Mouse (Mus musculus): Measurements from ENCODE around the gene Ltb4r1. TPM values are rescaled to one million over a fixed set of nuclear protein-coding genes. Genes with fewer than 3 reads are reported as not detected.

Gene Ltb4r1
- 1.4 TPM for polyA plus RNA-seq (2017; shearing (Covaris generic))

DNA sequence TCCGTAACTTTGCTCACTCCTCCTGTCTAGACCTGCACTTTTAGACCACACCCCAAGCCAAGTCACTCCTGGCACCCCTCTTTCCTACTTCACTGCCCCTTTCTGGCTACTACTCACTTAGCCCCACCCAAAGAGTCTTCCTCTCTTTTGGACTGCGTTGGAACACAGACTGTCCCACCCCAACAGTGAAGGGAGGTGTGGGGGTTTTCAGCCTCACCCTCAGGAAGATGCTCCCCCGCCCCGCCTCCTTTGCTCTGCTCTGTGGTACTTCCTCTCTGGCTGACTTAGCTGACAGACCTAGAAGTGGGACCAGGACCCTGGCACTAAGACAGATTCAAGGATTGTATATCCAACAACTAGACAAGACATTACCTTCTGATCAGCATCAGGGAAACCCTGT, at the start of gene Ltb4r1:
TSS of gene Ltb4r1 (plus strand) at position 267 of the 400 bp plus-strand sequence.

DNA sequence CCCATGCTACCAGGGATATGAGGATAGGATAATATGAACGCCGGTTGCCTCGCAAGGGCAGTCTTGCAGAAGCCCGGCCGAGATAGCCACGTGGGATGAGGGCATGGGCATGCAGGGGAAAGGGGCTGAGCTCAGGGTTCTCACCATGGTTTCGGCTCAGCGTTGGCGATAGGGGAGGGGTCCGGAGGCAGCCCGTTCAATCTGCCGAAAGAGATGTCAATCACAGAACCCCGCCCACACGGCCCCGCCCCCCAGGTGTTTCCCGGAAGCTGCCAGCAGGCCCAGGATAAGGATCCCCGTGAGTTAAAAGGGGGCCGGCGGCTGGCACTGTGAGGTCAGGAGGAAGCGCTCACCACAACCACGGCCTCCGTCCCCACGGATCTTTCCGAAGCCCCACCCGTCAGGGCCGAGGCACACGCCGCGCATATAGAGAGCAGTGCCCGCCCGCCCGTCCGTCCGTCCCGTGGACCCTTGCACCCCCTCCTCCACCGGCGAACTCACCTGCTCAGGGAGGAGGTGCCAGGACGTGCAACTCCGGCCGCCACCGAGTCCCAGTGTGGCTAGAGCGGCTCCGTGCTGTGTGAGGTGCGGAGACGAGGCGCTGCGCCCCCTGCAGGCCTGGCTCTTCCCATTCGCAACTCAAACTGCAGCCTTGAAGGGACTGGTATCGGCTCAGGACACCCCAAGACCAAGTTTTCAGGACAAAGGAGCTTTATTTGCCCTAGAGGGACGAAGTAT, 43.9 kb upstream of the Ltb4r1 start, which contains the start of gene Rabggta:
TSS of gene Rabggta (minus strand) at position 564 of the 738 bp plus-strand sequence.

DNA sequence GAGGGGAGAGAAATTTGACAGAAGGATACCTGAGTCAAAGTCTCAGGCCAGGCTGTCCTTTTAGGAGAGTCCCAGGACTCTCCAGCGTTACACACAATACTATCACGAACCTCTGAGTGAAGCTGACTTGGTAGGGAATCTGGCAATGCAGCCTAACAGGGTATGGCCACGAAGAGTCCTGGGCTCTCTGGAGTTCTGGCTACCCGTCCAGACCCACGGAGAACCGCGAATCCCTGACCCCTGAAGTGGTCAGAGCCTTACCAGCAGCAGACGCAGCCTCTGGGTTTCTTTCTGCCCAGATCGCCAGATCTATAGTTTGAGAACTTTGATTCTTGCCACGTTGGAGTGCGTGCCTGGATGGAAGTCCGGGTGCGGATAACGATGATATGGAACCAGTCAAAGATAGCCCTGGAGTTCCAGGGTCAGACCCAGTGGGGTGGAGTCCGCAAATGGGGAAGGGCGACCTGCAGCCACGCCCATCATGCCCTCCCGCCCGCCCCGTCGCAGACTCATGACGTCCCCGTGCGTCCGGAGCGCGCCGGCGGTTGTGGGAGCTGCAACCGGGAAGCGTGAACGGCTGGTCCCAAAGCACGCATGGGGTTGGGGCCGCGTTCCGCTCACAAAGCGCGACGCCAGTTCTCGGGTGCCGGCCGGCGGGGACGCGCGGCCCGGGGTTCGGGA, 20.4 kb upstream of the Ltb4r1 start, which contains the start of the genes Dhrs1 and Nop9:
TSS of gene Dhrs1 (minus strand) at position 511 of the 681 bp plus-strand sequence.
TSS of gene Nop9 (plus strand) at position 514 of the 681 bp plus-strand sequence.

DNA sequence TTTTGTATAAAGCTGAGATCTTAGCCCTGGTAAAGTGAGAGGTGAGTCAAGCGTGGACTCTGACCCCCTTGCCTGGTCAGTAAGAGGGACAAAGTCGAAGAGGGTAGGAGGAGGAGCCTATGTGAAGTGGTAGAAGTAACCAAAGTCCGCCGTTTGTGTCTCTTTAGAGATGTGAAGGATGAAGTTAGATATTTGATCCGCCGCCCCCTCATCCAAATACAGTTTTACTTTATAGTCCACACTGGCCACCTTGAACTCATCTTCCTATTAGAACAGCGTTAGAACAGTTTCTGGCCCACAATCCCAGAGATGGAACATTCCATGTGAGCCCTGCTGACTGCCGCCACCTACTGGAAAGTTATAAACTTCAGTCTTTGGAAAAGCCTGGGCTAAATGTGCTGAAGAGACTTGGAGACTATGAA, 7.4 kb upstream of the Ltb4r1 start, which contains the start of gene Cideb:
TSS of gene Cideb (minus strand) at position 96 of the 422 bp plus-strand sequence.

DNA sequence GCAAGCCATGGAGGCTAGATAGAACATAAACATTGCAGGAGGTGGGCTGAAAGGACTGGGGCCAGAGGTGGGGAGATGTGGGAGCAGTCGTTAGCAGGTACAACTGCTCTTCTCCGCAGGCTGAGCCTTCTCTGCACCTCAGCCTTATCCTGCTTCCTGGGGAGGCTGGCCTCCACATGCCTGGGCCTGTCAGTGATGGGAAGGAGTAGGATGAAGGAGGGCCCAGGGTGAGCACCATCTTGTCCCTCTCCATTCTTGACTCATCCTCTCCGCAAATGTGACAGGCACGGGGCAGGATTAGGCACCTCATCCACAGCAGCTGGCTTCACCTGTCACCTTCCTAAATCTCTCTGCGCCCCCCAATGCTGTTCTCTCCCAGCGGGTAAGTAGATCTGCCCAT, 4.6 kb upstream of the Ltb4r1 start, which contains the start of gene Ltb4r2:
TSS of gene Ltb4r2 (plus strand) at position 266 of the 400 bp plus-strand sequence.

DNA sequence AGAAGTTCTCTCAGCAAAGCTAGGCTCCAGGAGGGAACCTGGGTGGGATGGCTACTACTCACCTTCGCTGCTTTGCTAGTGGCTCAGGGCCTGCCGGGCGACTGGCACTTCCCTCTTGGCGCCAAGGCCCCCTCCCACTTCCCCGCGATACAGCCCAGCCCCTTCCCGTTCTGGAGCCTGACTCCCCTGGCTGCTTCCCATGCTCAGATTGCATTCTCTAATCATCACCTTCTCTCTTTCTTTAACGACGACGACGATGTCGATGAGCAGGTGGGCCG, 18.1 kb downstream of the Ltb4r1 start, which contains the start of gene Adcy4:
TSS of gene Adcy4 (minus strand) at position 138 of the 278 bp plus-strand sequence.

DNA sequence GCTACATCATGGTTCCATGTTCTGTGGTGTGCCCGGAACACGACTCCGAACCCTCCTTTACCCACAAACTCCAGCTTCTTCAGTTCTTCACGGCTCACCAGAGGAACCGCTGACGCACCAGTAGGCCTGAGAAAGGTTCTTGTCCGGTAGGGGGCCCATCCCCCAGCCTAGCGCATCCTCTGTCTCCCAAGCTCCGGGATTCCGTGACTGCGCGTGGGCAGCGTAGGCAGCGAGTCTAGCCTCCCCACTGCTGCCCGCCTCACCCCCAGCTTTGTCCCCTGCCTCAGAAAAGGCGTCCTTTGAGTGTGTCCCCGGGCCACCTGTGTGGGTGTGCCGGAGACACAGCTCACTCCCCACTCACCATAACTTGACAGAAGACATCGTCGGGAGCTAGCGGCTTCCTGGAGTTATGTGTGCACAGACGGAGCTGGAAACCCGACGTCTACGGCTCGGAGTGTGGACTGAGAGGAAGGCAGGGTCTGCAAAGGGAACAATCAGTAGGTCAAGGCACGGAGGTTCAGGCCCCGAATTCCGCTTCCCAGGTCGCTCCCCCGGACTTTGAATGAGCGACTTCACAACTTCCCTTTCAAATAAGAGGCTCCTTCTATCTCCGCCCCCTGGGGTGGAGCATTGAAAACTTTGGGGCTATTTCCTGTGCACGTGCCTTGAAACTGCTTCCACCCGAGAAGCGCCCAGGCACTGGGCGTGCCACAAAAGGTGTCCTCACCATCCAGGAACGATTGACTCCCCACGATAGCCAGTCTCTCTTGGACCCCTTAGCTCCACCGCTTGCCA, 22.7 kb downstream of the Ltb4r1 start, which contains the start of gene Ripk3:
TSS of gene Ripk3 (minus strand) at position 610 of the 795 bp plus-strand sequence.

Other genes starting within 250 kb of the Ltb4r1 start
- 0.12 TPM for gene Nrl, start 241.0 kb upstream of the Ltb4r1 start, polyA plus RNA-seq (2017; shearing (Covaris generic))
- 48.4 TPM for gene Pck2, start 225.7 kb upstream of the Ltb4r1 start, polyA plus RNA-seq (2017; shearing (Covaris generic))
- gene Dcaf11, start 206.0 kb upstream of the Ltb4r1 start, polyA plus RNA-seq (2017; shearing (Covaris generic)): 170 TPM
- gene A730061H03Rik, start 205.6 kb upstream of the Ltb4r1 start, polyA plus RNA-seq (2017; shearing (Covaris generic)): 4.8 TPM
- not detected for gene Fitm1, start 190.3 kb upstream of the Ltb4r1 start, polyA plus RNA-seq (2017; shearing (Covaris generic))
- gene Psme1, start 187.8 kb upstream of the Ltb4r1 start, polyA plus RNA-seq (2017; shearing (Covaris generic)): 1,184 TPM
- 48.1 TPM for gene Emc9, start 180.7 kb upstream of the Ltb4r1 start, polyA plus RNA-seq (2017; shearing (Covaris generic))
- 937 TPM for gene Psme2, start 174.8 kb upstream of the Ltb4r1 start, polyA plus RNA-seq (2017; shearing (Covaris generic))
- 64.3 TPM for gene Rnf31, start 174.3 kb upstream of the Ltb4r1 start, polyA plus RNA-seq (2017; shearing (Covaris generic))
- gene Irf9, start 162.4 kb upstream of the Ltb4r1 start, polyA plus RNA-seq (2017; shearing (Covaris generic)): 237 TPM
- 8.1 TPM for gene Rec8, start 147.9 kb upstream of the Ltb4r1 start, polyA plus RNA-seq (2017; shearing (Covaris generic))
- gene Ipo4, start 130.0 kb upstream of the Ltb4r1 start, polyA plus RNA-seq (2017; shearing (Covaris generic)): 53.3 TPM
- gene Gm49378, start 128.1 kb upstream of the Ltb4r1 start, polyA plus RNA-seq (2017; shearing (Covaris generic)): 2.8 TPM
- gene Tm9sf1, start 122.2 kb upstream of the Ltb4r1 start, polyA plus RNA-seq (2017; shearing (Covaris generic)): 96.0 TPM
- 1.6 TPM for gene Tssk4, start 115.8 kb upstream of the Ltb4r1 start, polyA plus RNA-seq (2017; shearing (Covaris generic))
- 112 TPM for gene Mdp1, start 105.5 kb upstream of the Ltb4r1 start, polyA plus RNA-seq (2017; shearing (Covaris generic))
- 58.4 TPM for gene Gmpr2, start 94.0 kb upstream of the Ltb4r1 start, polyA plus RNA-seq (2017; shearing (Covaris generic))
- 496 TPM for gene Nedd8, start 93.8 kb upstream of the Ltb4r1 start, polyA plus RNA-seq (2017; shearing (Covaris generic))
- gene Tinf2, start 84.1 kb upstream of the Ltb4r1 start, polyA plus RNA-seq (2017; shearing (Covaris generic)): 66.3 TPM
- gene Tgm1, start 52.0 kb upstream of the Ltb4r1 start, polyA plus RNA-seq (2017; shearing (Covaris generic)): 0.26 TPM
- gene Rabggta, start 43.7 kb upstream of the Ltb4r1 start, polyA plus RNA-seq (2017; shearing (Covaris generic)): 90.8 TPM
- 54.2 TPM for gene Dhrs1, start 20.3 kb upstream of the Ltb4r1 start, polyA plus RNA-seq (2017; shearing (Covaris generic))
- gene Nop9, start 20.3 kb upstream of the Ltb4r1 start, polyA plus RNA-seq (2017; shearing (Covaris generic)): 12.1 TPM
- not detected for gene Cideb, start 7.5 kb upstream of the Ltb4r1 start, polyA plus RNA-seq (2017; shearing (Covaris generic))
- not detected for gene Ltb4r2, start 4.5 kb upstream of the Ltb4r1 start, polyA plus RNA-seq (2017; shearing (Covaris generic))
- not detected for gene Adcy4, start 18.1 kb downstream of the Ltb4r1 start, polyA plus RNA-seq (2017; shearing (Covaris generic))
- 79.6 TPM for gene Ripk3, start 22.9 kb downstream of the Ltb4r1 start, polyA plus RNA-seq (2017; shearing (Covaris generic))
- not detected for gene Nfatc4, start 57.2 kb downstream of the Ltb4r1 start, polyA plus RNA-seq (2017; shearing (Covaris generic))
- gene Nynrin, start 88.0 kb downstream of the Ltb4r1 start, polyA plus RNA-seq (2017; shearing (Covaris generic)): 1.7 TPM
- 0.25 TPM for gene Cbln3, start 118.4 kb downstream of the Ltb4r1 start, polyA plus RNA-seq (2017; shearing (Covaris generic))
- gene Khnyn, start 119.0 kb downstream of the Ltb4r1 start, polyA plus RNA-seq (2017; shearing (Covaris generic)): 90.5 TPM
- 86.9 TPM for gene Sdr39u1, start 134.3 kb downstream of the Ltb4r1 start, polyA plus RNA-seq (2017; shearing (Covaris generic))
- gene Cma1, start 178.7 kb downstream of the Ltb4r1 start, polyA plus RNA-seq (2017; shearing (Covaris generic)): not detected
- gene Cma2, start 185.0 kb downstream of the Ltb4r1 start, polyA plus RNA-seq (2017; shearing (Covaris generic)): not detected

Measured in CD4-positive, CD25-positive, alpha-beta regulatory T cell, adult 9 weeks (primary cell).